Mouse (Mus musculus): ENCODE data around the gene Rbms3. TPM values are rescaled to one million over a fixed set of nuclear protein-coding genes. Genes with fewer than 3 reads are reported as not detected.

Gene Rbms3
- polyA plus RNA-seq, 1 experiment from 2014 or later = 86.1 TPM

DNA sequence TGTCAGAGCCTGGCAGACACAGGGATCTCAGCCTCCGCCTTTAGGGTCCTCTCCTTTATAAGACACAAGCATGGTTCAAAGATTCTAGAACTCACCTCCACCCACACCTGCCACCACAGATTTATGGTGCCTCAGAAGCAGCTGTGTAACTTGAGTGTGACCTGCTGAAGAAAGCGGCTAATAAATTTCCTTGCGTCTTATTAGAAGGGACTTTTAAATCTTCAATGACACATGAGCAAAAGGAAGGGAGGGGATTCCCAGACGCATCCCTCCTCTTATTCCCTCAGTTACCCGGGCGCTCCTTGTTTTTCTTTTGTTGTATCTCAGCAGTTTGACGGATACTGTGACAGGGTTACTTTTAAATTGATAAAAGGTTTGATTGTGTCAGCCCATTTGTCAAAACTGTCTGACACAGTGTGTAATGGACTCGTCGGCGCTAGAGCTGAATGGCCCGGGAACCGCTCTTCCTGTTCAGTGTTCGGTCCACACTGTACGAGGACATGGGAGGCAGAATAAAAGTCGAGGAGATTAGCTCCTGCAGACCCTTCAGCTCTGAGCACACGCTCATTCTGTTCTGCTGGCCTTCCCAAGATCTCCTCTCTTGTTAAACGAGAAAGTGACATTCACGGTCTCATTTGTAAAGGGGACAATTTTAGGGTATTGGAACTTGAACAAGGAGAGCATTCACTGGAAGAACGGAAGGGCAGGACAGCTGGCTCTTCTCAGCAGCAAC lies 527.3 kb downstream of the Rbms3 start:
- Histone ChIP-seq H3K4me3 (ENCODE audit: low read depth, low read length) (no peak overlapping the region), H3K4me1 (ENCODE audit: control insufficient read depth, insufficient read depth, low read length) (0 out of 2 replicates have a peak, but pooled peaks cover 3% of the 10 kb centered on the region), H3K9me3 (ENCODE audit: control insufficient read depth, low read length) (no peaks in the 10 kb centered on the region), H3K27ac (replicated peaks; ENCODE audit: low read depth, low read length) (no peak overlapping the region), H3K36me3 (ENCODE audit: control insufficient read depth, insufficient read depth, low read length) (no peaks in the 10 kb centered on the region), H3K4me2 (ENCODE audit: low read depth, low read length) (no peak overlapping the region), H3K9ac (ENCODE audit: low read depth, low read length) (no peak overlapping the region), H3K27me3 (replicated peaks; ENCODE audit: control insufficient read depth, insufficient read depth, low read length) (no peaks in the 10 kb centered on the region)
- WGBS = 69% methylated on average over 19 of the region's 19 CpGs
- ATAC-seq (ENCODE audit: low read depth) = no peak
- DNase-seq (ENCODE audit: low spot score) = no peak

DNA sequence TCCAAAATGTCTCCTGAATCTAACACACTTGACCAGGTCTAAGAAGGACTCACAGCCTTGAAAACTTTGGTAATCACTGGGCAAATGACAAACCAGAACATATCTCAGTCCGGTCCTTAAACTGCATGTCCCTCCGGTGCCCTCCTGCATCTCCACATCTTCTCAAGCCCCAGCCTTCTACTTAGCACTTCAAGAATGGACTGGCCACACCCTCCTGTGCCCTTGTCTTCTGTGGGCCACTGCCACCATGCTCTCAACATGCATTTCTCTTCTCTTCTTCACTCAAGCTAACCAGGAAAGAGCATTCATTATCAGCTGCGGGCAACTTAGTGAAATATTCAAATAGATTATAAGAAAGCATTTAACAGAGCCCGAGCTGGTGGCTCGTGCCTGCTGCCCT lies 529.5 kb downstream of the Rbms3 start:
- H3K4me1 ChIP-seq (ENCODE audit: control insufficient read depth, insufficient read depth, low read length) = no peaks in the 10 kb centered on the region
- DNase-seq (ENCODE audit: low spot score) = no peak
- no peaks in the 10 kb centered on the region for H3K9me3 ChIP-seq (ENCODE audit: control insufficient read depth, low read length)

DNA sequence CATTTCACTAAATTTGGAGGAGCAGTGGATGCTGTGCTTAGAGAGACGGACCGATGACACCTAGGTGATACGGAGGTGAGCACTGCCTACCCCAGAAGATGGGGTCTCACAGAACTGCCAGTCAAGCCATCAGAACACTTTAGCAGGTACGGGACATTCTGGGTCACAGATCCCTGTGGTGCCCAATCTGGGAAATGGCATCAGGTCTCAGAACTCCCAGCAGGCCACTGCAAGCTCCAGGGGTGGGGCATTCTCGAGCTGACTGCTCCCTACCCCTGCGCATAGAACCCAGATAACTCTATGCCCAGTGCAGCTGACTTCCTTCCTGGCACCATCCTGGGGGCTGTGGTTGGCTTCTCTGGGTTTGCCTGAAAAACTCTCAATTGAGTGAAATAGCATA lies 536.2 kb downstream of the Rbms3 start:
- WGBS = 89% methylated on average over 6 of the region's 6 CpGs
- no peaks in the 10 kb centered on the region for H3K36me3 ChIP-seq (ENCODE audit: control insufficient read depth, insufficient read depth, low read length)
- peaks cover 14% of the 10 kb centered on the region for H3K4me1 ChIP-seq (ENCODE audit: control insufficient read depth, insufficient read depth, low read length)
- no peak overlapping the region for H3K9ac ChIP-seq (ENCODE audit: low read depth, low read length)
- H3K27me3 ChIP-seq (replicated peaks; ENCODE audit: control insufficient read depth, insufficient read depth, low read length) = no peaks in the 10 kb centered on the region
- no peak overlapping the region for H3K4me2 ChIP-seq (ENCODE audit: low read depth, low read length)
- ATAC-seq (ENCODE audit: low read depth) = no peak
- no peak for DNase-seq (ENCODE audit: low spot score)
- H3K9me3 ChIP-seq (ENCODE audit: control insufficient read depth, low read length) = no peaks in the 10 kb centered on the region
- no peak overlapping the region for H3K4me3 ChIP-seq (ENCODE audit: low read depth, low read length)
- no peak overlapping the region for H3K27ac ChIP-seq (replicated peaks; ENCODE audit: low read depth, low read length)

More for the DNA sequence above, 529.5 kb downstream of the Rbms3 start:
- no peak overlapping the region for H3K4me3 ChIP-seq (ENCODE audit: low read depth, low read length)
- H3K27me3 ChIP-seq (replicated peaks; ENCODE audit: control insufficient read depth, insufficient read depth, low read length) = no peaks in the 10 kb centered on the region
- H3K27ac ChIP-seq (replicated peaks; ENCODE audit: low read depth, low read length) = no peak overlapping the region
- no peak overlapping the region for H3K4me2 ChIP-seq (ENCODE audit: low read depth, low read length)
- 94% methylated on average over 5 of the region's 5 CpGs for WGBS
- no peak overlapping the region for H3K9ac ChIP-seq (ENCODE audit: low read depth, low read length)
- no peaks in the 10 kb centered on the region for H3K36me3 ChIP-seq (ENCODE audit: control insufficient read depth, insufficient read depth, low read length)
- no peak for ATAC-seq (ENCODE audit: low read depth)

DNA sequence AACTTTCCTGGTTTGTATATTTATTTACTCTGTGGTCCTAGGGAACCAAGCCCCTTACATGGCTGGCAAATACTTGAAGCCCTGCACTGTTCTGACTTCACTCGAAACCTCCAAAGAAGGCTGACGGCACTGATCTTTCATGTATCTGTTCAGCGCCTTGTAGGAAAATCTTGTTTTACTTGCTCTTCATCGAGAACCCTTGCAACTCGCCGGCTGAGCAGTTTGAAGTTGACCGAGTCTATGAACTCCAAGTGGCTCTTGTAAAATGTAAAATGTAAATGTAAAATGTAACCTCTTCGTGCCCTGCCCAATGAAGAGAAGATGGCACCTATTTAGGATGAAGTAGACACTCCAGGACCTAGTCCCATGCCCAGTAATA lies 537.5 kb downstream of the Rbms3 start:
- Histone ChIP-seq H3K4me2 (ENCODE audit: low read depth, low read length) (no peak overlapping the region), H3K4me1 (ENCODE audit: control insufficient read depth, insufficient read depth, low read length) (peaks cover 23% of the 10 kb centered on the region), H3K9ac (ENCODE audit: low read depth, low read length) (no peak overlapping the region), H3K27me3 (replicated peaks; ENCODE audit: control insufficient read depth, insufficient read depth, low read length) (no peaks in the 10 kb centered on the region), H3K27ac (replicated peaks; ENCODE audit: low read depth, low read length) (no peak overlapping the region), H3K4me3 (ENCODE audit: low read depth, low read length) (no peak overlapping the region), H3K9me3 (ENCODE audit: control insufficient read depth, low read length) (no peaks in the 10 kb centered on the region), H3K36me3 (ENCODE audit: control insufficient read depth, insufficient read depth, low read length) (no peaks in the 10 kb centered on the region)
- no peak for ATAC-seq (ENCODE audit: low read depth)
- 87% methylated on average over 8 of the region's 8 CpGs for WGBS
- no peak for DNase-seq (ENCODE audit: low spot score)

DNA sequence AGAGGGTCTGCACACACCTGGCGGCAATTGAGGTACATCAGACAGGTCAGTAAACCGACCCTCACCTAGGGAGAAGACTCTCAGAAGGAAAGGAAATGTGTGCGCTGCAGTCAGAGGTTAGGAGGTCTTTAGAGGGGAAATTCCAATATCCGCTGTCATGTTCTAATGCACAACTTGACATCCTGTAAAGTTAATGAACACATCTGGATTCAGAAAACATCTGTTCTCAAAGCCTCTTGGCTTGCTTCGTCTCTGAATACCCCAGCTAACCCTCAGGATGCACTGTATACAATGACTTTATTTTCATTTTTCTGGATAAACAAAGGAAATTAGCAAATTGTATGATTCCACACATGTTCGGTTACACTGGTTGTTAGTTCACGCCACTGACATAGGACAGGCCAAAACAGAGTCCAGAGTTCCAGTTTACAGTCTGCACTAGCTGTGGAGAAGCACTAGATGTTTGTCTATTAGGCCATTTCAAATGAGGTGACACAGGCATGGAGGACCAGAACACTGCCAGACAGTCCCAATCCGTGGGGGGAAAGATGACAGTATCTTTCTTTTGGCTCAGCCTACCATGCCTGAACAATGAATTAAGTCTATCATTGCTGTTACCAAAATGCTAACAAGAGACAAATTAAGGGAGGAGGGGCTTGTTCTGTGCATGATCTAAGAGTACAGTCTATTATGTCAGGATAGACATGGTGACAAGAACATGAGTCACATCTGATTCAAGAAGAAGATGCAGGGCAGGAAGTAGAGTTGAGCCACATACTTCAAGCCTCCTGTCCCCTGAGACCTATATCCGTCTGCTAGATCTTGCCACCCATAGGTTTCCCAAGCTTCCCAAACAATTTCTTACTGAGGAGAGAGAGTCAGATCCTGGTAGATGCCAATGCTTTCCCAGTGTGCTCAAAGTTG lies 538.2 kb downstream of the Rbms3 start:
- ATAC-seq (ENCODE audit: low read depth) = peak; percentile 31; the same call in 1 of the 2 replicates
- Histone ChIP-seq H3K4me3 (ENCODE audit: low read depth, low read length) (no peak overlapping the region), H3K27me3 (replicated peaks; ENCODE audit: control insufficient read depth, insufficient read depth, low read length) (no peaks in the 10 kb centered on the region), H3K9me3 (ENCODE audit: control insufficient read depth, low read length) (no peaks in the 10 kb centered on the region), H3K36me3 (ENCODE audit: control insufficient read depth, insufficient read depth, low read length) (no peaks in the 10 kb centered on the region), H3K4me1 (ENCODE audit: control insufficient read depth, insufficient read depth, low read length) (peaks cover 23% of the 10 kb centered on the region), H3K9ac (ENCODE audit: low read depth, low read length) (no peak overlapping the region), H3K27ac (replicated peaks; ENCODE audit: low read depth, low read length) (no peak overlapping the region), H3K4me2 (ENCODE audit: low read depth, low read length) (no peak overlapping the region)
- DNase-seq (ENCODE audit: low spot score) = peak; percentile 50
- 47% methylated on average over 9 of the region's 9 CpGs for WGBS

DNA sequence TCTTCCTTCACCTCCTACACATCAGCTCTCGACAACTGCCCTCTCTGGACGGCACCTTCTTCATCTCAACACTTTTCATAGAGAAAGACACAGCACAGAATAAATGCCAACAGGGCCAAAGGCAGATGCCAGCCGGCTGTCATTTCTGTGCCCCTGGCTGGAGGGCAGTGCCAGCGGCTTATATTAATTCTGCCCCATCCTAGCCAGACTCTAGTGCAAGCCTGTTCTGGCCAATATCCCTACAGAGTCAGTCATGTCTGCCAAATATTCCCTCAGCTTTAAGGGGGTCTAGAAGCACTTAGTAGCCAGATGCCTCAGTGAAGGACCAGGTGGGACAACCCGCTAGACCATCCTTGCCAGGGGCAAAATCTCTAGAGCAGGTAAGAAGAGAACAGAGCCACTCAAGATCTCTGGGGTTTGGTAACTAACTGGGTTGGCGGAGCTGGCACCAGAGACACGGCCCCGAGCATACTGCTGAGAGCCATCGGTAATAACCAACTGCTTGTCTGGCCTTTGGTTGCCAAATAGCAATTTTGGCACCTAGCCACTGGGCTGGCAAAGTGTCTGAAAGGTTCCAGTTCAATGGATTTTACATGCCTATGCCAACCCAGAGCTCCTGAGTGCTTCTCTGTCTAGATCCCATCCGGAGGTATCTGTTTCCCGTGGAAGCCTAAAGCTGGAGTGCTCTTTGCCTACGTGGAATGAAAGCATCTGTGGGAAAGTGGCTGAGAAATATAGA lies 540.1 kb downstream of the Rbms3 start:
- ATAC-seq (ENCODE audit: low read depth) (no peak), DNase-seq (ENCODE audit: low spot score) (no peak)
- peaks cover 23% of the 10 kb centered on the region for H3K4me1 ChIP-seq (ENCODE audit: control insufficient read depth, insufficient read depth, low read length)
- no peaks in the 10 kb centered on the region for H3K27me3 ChIP-seq (replicated peaks; ENCODE audit: control insufficient read depth, insufficient read depth, low read length)
- H3K36me3 ChIP-seq (ENCODE audit: control insufficient read depth, insufficient read depth, low read length) = no peaks in the 10 kb centered on the region
- no peak overlapping the region for H3K27ac ChIP-seq (replicated peaks; ENCODE audit: low read depth, low read length)
- H3K4me2 ChIP-seq (ENCODE audit: low read depth, low read length) = no peak overlapping the region
- no peak overlapping the region for H3K4me3 ChIP-seq (ENCODE audit: low read depth, low read length)
- WGBS = 86% methylated on average over 12 of the region's 12 CpGs
- H3K9ac ChIP-seq (ENCODE audit: low read depth, low read length) = no peak overlapping the region
- H3K9me3 ChIP-seq (ENCODE audit: control insufficient read depth, low read length) = no peaks in the 10 kb centered on the region

DNA sequence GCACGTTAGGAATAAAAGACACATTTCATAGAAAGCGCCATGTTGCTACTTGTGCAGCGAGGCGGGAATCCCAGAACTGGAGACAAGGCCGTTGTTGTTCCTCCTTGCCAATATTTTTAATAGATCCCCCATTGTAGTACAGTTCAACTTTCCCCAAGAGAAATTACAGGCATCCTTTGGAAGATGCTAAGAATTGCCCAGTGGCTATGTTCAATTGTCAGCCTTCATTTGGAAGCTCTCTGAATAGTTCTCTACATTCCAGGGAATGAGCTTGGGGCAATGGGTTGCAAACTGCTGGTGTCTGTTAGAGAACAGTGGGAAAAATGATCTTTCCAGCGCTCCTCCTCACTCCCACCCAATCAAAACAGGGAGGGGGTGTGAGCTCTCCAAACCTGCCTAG lies 541.4 kb downstream of the Rbms3 start:
- Histone ChIP-seq H3K27me3 (replicated peaks; ENCODE audit: control insufficient read depth, insufficient read depth, low read length) (no peaks in the 10 kb centered on the region), H3K4me3 (ENCODE audit: low read depth, low read length) (no peak overlapping the region), H3K27ac (replicated peaks; ENCODE audit: low read depth, low read length) (no peak overlapping the region), H3K4me1 (ENCODE audit: control insufficient read depth, insufficient read depth, low read length) (peaks cover 23% of the 10 kb centered on the region), H3K4me2 (ENCODE audit: low read depth, low read length) (no peak overlapping the region), H3K9me3 (ENCODE audit: control insufficient read depth, low read length) (no peaks in the 10 kb centered on the region), H3K36me3 (ENCODE audit: control insufficient read depth, insufficient read depth, low read length) (no peaks in the 10 kb centered on the region), H3K9ac (ENCODE audit: low read depth, low read length) (no peak overlapping the region)
- 60% methylated on average over 6 of the region's 6 CpGs for WGBS
- DNase-seq (ENCODE audit: low spot score) = peak; percentile 59
- peak; percentile 39; the same call in 1 of the 2 replicates for ATAC-seq (ENCODE audit: low read depth)

DNA sequence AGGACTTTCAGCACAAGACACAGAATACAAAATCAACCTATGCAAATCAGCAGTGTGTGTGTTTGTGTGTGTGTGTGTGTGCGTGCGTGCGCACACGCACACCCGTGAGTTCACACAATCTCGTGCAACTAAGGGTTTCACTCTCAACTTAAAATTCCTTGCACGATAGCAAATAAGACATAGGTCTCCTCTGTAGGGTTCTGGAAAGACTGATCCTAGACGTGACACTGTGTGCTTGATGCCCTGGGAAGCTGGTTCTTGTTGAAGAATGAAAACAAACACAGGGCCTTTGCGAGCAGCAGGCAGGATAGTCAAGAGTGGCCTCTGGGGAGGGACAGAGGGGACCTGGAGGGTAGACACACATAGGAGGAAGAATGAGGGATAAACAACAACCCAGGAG lies 544.0 kb downstream of the Rbms3 start:
- H3K4me1 ChIP-seq (ENCODE audit: control insufficient read depth, insufficient read depth, low read length) = peaks cover 16% of the 10 kb centered on the region
- H3K9me3 ChIP-seq (ENCODE audit: control insufficient read depth, low read length) = no peaks in the 10 kb centered on the region
- ATAC-seq (ENCODE audit: low read depth) (no peak), DNase-seq (ENCODE audit: low spot score) (no peak)
- no peaks in the 10 kb centered on the region for H3K27me3 ChIP-seq (replicated peaks; ENCODE audit: control insufficient read depth, insufficient read depth, low read length)
- no peak overlapping the region for H3K9ac ChIP-seq (ENCODE audit: low read depth, low read length)
- 89% methylated on average over 9 of the region's 9 CpGs for WGBS
- H3K4me3 ChIP-seq (ENCODE audit: low read depth, low read length) = no peak overlapping the region
- H3K4me2 ChIP-seq (ENCODE audit: low read depth, low read length) = no peak overlapping the region
- no peaks in the 10 kb centered on the region for H3K36me3 ChIP-seq (ENCODE audit: control insufficient read depth, insufficient read depth, low read length)
- H3K27ac ChIP-seq (replicated peaks; ENCODE audit: low read depth, low read length) = no peak overlapping the region
